Mouse (Mus musculus) embryonic facial prominence, embryonic 14.5 days (tissue): Measurements from ENCODE around the gene Dock4. TPM values are rescaled to one million over a fixed set of nuclear protein-coding genes. Genes with fewer than 3 reads are reported as not detected.

Experiments used
- ATAC-seq: fragments of 200-750 bp; cut with Nextera tagmentation; 2 replicates; pipeline ENCODE4 v1.8.0; 2017; ENCODE audit warnings: low read depth, moderate number of reproducible peaks, moderate TSS enrichment
- DNase-seq: peaks from one replicate; pipeline ENCODE4 v3.0.0-alpha.2; 2015; ENCODE audit warnings: low spot score
- H3K27ac ChIP-seq: fragments of 300-500 bp; sonication (generic); replicated peaks from 2 replicates; pipeline ENCODE4 v1.5.1; 2014; ENCODE audit warnings: low read depth, mild to moderate bottlenecking, low read length, moderate library complexity
- H3K27me3 ChIP-seq: fragments of 300-500 bp; sonication (generic); replicated peaks from 2 replicates; pipeline ENCODE4 v1.6.1; 2014; ENCODE audit warnings: low read length; ENCODE audit not compliant: control insufficient read depth, insufficient read depth
- H3K36me3 ChIP-seq: fragments of 300-500 bp; sonication (generic); 2 replicates; pipeline ENCODE4 v1.6.1; 2014; ENCODE audit warnings: low read length, mixed read lengths; ENCODE audit not compliant: control insufficient read depth, insufficient read depth
- H3K4me1 ChIP-seq: fragments of 300-500 bp; sonication (generic); 2 replicates; pipeline ENCODE4 v1.6.1; 2014; ENCODE audit warnings: antibody characterized with exemption, low read length; ENCODE audit not compliant: control insufficient read depth, insufficient read depth
- H3K4me2 ChIP-seq: fragments of 300-500 bp; sonication (generic); 2 replicates; pipeline ENCODE4 v1.6.1; 2014; ENCODE audit warnings: low read depth, mild to moderate bottlenecking, low read length, moderate library complexity, mixed read lengths
- H3K4me3 ChIP-seq: fragments of 300-500 bp; sonication (generic); 2 replicates; pipeline ENCODE4 v1.5.1; 2014; ENCODE audit warnings: low read depth, mild to moderate bottlenecking, low read length
- H3K9ac ChIP-seq: fragments of 300-500 bp; sonication (generic); 2 replicates; pipeline ENCODE4 v1.6.1; 2014; ENCODE audit warnings: low read depth, mild to moderate bottlenecking, low read length, moderate library complexity, mixed read lengths
- H3K9me3 ChIP-seq: fragments of 300-500 bp; sonication (generic); 2 replicates; pipeline ENCODE4 v1.6.1; 2016; ENCODE audit warnings: low read length; ENCODE audit not compliant: control insufficient read depth
- WGBS: fragments of 180-500 bp; shearing (Covaris S2); extraction: QIAGEN DNeasy Blood & Tissue Kit; methylation state at CpG from one replicate; pipeline ENCODE4 v1.1.7; 2014; 5-methylcytosine and 5-hydroxymethylcytosine counted together
- polyA plus RNA-seq: library from polyadenylated mRNA; unstranded; fragments of >200 nt; fragmentation: Nextera tagmentation; extraction: Ambion mirVana; gene quantifications from 2 replicates; pipeline ENCODE4 v1.2.1, GENCODE M21; 2014

Gene Dock4
- polyA plus RNA-seq, 1 experiment from 2014 or later, result 9.2 TPM

DNA sequence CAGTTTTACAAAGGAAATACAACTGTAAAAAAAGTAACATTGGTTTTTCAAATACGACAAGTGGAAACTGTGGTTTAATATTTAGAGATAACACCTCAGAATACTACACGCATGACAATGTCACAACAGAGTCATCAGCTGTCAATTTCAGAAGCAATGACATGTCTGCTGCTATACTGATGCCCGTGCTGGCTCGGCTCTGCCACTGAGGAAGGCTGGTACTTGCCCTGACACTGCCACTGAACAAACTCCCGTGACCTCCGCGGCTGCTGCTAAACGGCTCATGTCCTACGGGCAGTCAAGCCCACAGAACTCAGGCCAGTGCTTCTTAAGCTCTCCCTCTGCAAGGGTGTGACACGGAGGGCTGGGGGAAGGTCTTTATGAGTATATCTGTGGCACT is 18.1 kb upstream of the Dock4 start:
- WGBS, result 85% methylated on average over 10 of the region's 10 CpGs
- no peaks in the 10 kb centered on the region for H3K27me3 ChIP-seq
- H3K4me3 ChIP-seq, result no peak overlapping the region
- no peak overlapping the region for H3K27ac ChIP-seq
- H3K4me2 ChIP-seq, result no peak overlapping the region
- DNase-seq (no peak), ATAC-seq (no peak)
- H3K9me3 ChIP-seq, result no peaks in the 10 kb centered on the region
- H3K36me3 ChIP-seq, result no peaks in the 10 kb centered on the region
- H3K4me1 ChIP-seq, result peaks cover 14% of the 10 kb centered on the region
- H3K9ac ChIP-seq, result no peak overlapping the region

DNA sequence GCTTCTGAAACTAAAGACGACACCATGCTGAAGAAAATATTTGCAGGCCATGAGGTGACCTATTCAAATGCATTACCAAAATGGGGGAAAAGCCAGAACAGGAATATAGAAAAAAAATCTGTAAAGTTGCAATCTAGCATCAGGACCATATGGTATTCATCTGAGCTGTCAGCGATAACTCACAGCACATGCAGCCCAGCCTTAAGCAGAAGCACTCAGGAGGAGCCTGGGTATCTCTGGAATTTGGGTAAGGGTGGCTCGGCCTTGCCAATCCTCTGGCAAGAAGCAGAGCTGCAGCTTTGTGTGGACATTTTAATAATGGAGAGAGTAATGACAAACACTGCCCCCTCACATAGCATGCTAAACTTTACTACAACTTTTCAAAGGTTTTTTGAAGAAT is 15.8 kb upstream of the Dock4 start:
- no peak overlapping the region for H3K27ac ChIP-seq
- DNase-seq (peak; percentile 44), ATAC-seq (no peak)
- peak overlapping the region; percentile 8; the same call in 1 of the 2 replicates for H3K9ac ChIP-seq
- no peaks in the 10 kb centered on the region for H3K27me3 ChIP-seq
- no peak overlapping the region for H3K4me2 ChIP-seq
- H3K9me3 ChIP-seq, result no peaks in the 10 kb centered on the region
- peaks cover 11% of the 10 kb centered on the region for H3K4me1 ChIP-seq
- no peak overlapping the region for H3K4me3 ChIP-seq
- no peaks in the 10 kb centered on the region for H3K36me3 ChIP-seq
- 11% methylated on average over 3 of the region's 3 CpGs for WGBS

DNA sequence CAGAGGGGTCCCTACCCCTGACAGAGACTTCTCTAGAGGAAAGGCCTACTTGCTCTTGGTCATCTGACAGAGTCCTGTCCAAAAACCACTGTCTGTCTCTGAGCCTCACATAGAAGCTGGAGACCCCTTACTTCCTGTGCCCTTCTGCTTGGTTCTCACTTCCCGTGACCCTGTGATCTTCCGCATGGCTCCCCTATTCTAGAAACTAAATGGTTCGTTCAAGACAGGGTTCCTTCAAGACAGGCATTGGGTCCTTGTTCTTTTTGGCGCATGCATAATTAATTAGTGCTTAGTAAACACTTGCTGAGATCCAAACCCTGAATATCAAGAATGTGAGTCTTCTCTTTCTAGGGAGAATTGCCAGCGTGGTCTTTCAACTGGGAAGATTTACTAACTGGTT is 14.7 kb upstream of the Dock4 start:
- peaks cover 11% of the 10 kb centered on the region for H3K4me1 ChIP-seq
- no peaks in the 10 kb centered on the region for H3K36me3 ChIP-seq
- 71% methylated on average over 5 of the region's 5 CpGs for WGBS
- no peak overlapping the region for H3K4me3 ChIP-seq
- no peak for DNase-seq
- H3K27ac ChIP-seq, result no peak overlapping the region
- no peaks in the 10 kb centered on the region for H3K27me3 ChIP-seq
- no peak for ATAC-seq
- H3K4me2 ChIP-seq, result no peak overlapping the region
- no peaks in the 10 kb centered on the region for H3K9me3 ChIP-seq
- H3K9ac ChIP-seq, result no peak overlapping the region

DNA sequence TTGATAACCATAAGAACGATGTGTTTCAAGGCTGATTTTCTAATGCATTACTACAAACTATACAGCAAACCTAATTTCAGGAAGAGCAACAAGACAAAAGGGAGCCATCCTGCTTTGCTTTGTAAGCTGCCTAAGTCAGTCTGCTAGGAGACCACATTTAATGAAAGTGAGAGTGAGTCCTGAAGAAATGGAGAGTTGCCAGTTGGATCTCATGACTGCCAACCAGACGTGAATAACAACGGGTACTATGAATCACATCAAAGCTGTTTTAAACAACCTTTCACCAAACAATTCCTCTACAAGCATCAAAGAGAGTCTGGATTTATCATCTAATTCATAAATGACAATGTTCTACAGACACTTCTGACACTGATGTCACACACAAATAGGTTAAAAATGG is 11.7 kb upstream of the Dock4 start:
- DNase-seq (no peak), ATAC-seq (no peak)
- no peaks in the 10 kb centered on the region for H3K9me3 ChIP-seq
- 44% methylated on average over 3 of the region's 3 CpGs for WGBS
- peaks cover 11% of the 10 kb centered on the region for H3K4me1 ChIP-seq
- no peaks in the 10 kb centered on the region for H3K36me3 ChIP-seq
- no peak overlapping the region for H3K27ac ChIP-seq
- no peaks in the 10 kb centered on the region for H3K27me3 ChIP-seq
- H3K4me3 ChIP-seq, result no peak overlapping the region
- H3K4me2 ChIP-seq, result no peak overlapping the region
- H3K9ac ChIP-seq, result no peak overlapping the region

DNA sequence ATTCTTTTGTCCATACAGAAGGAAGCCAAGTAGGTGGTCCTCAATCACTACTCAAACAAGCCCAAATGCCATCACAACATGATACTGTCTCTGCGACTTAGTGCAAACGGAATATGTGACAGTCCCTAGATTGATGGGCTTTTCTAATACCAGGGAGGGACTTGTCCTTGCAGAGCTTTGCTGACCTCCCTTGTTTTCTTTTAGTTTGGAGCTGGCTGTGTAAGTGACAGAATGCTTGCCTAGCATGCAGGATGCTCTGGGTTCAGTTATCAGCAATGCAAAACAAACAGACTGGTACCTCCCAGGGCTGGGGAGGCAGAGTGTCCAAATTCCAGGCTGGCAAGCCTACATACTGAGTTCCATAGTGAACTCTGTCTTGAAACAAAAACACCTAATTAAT is 7.7 kb upstream of the Dock4 start:
- Histone ChIP-seq H3K4me2 (no peak overlapping the region), H3K36me3 (no peaks in the 10 kb centered on the region), H3K9ac (no peak overlapping the region), H3K27ac (no peak overlapping the region), H3K4me1 (no peaks in the 10 kb centered on the region), H3K27me3 (no peaks in the 10 kb centered on the region), H3K9me3 (no peaks in the 10 kb centered on the region), H3K4me3 (no peak overlapping the region)
- DNase-seq (no peak), ATAC-seq (no peak)
- WGBS, result 50% methylated on average over 2 of the region's 2 CpGs

DNA sequence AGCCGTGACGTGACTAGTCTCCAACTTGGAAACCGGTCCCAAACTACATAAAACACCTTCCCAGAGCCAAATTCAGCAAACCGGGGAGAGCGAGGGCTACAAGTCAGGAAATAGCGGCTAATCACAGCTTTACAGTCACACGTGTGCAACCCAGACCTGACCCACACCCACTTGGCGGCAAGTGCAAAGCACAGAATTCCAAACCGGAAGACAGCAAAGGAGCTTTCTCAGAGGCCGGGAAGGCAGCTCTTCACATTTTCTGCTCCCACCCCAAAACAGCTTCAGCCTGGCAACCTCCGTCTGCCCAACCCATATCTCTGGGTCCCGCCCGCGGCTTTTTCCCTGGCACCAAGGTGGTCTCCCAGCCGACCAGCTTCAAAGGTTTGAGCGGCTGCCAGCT is 546 bp upstream of the Dock4 start:
- peak overlapping the region; percentile 67 for H3K4me3 ChIP-seq
- no peaks in the 10 kb centered on the region for H3K27me3 ChIP-seq
- H3K9me3 ChIP-seq, result no peaks in the 10 kb centered on the region
- ATAC-seq (peak; percentile 7; the same call in 1 of the 2 replicates), DNase-seq (peak; percentile 70)
- H3K27ac ChIP-seq, result peak overlapping the region; percentile 29; the same call in 1 of the 2 replicates
- WGBS, result under 1% methylated on average over 16 of the region's 16 CpGs
- peak overlapping the region; percentile 89 for H3K4me2 ChIP-seq
- H3K4me1 ChIP-seq, result peaks cover 28% of the 10 kb centered on the region
- peak overlapping the region; percentile 72 for H3K9ac ChIP-seq
- H3K36me3 ChIP-seq, result no peaks in the 10 kb centered on the region

DNA sequence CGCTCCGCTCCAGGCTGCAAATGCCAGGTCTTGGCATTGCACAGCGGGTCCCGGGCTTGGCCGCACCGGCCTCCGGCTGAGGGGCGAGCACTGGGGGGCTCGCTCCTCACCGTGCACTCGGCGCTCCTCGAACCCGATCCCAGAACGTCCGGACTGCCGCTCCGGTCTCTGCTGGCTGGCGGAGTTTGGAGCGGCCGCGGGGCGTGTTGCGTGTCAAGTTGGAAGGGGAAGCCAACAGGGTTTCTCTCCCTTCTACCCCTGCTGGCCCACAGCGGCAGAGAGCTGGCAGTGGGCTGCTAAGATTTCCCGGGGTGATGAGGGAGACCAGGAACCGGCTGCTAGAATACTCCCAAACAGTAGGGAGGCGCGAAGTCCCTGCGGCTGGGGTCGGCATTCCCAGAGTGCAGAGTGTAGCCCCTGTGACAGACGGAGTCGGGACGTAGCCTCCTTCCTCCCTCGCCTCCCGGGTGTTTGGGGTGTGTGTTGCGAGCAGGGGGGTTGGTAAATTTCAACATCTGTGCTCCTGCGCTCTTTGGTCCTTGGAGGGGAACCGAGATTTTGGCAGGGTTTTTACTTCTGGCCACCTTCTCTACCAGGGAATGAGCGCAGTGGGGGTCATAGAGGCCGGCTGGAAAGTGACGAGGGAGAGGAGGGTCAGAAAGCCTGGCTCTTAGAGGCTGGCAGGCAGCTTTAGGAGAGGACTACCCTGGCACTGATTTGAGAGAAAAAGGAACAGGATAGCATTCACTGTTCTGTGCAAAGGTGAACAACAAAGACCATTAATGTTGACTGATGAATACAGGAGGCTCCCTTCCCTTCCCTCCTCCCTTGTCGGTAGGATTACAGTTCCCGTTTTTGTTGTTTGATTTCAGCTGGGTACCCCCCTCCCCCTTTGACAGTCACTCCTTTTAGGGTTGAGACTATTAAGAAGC is 964 bp downstream of the Dock4 start:
- ATAC-seq, result peak; percentile 13
- peak overlapping the region; percentile 88 for H3K27ac ChIP-seq
- under 1% methylated on average over 40 of the region's 44 CpGs for WGBS

DNA sequence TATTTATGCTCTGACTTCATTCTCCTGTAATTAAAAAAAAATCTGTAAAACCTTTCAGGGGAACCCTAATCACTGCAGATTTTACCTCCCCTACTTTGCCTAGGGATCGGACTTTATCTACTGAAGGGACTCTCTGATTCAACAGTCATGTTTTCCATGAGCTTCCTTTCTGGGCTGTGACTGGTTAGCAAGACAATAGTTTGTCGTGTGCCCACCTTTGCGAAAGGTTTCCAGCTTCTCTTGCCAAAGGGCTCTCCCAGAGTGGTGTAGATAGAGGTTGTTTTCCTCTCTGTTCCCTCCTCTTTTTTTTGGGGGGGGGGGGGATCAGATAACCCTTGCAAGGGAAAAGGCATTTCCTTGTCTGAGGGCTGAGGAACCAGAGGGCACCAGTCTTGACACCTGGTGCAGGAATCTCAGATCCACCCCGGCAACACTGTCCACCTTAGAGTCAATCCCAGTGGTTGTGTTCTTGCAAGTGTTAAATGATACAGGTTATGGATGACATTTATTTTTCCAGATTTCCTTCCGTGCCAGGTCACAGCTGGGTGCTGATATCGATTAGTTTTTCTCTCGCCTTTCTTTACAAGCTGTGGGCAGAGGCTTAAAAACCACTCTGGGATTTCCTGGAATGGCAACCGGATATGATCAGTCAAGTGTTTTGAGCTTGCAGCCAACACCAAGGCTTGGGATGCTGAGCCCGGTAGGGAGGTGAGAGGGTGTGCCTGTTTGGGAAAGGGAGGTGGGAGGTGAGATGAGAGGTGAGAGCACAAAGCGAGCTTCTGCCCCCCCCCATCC is 2.0 kb downstream of the Dock4 start:
- Histone ChIP-seq H3K9me3 (no peaks in the 10 kb centered on the region), H3K9ac (peak overlapping the region; percentile 68), H3K27me3 (no peaks in the 10 kb centered on the region), H3K27ac (no peak overlapping the region), H3K36me3 (no peaks in the 10 kb centered on the region), H3K4me1 (peaks cover 28% of the 10 kb centered on the region), H3K4me3 (peak overlapping the region; percentile 67), H3K4me2 (peak overlapping the region; percentile 73)
- peak; percentile 25 for DNase-seq
- ATAC-seq, result no peak
- WGBS, result 16% methylated on average over 10 of the region's 10 CpGs

More for the DNA sequence above, 964 bp downstream of the Dock4 start:
- H3K9ac ChIP-seq, result peak overlapping the region; percentile 68
- no peaks in the 10 kb centered on the region for H3K9me3 ChIP-seq
- H3K36me3 ChIP-seq, result no peaks in the 10 kb centered on the region
- peak; percentile 50 for DNase-seq
- peak overlapping the region; percentile 67 for H3K4me3 ChIP-seq
- H3K27me3 ChIP-seq, result no peaks in the 10 kb centered on the region
- H3K4me2 ChIP-seq, result peak overlapping the region; percentile 73
- peaks cover 28% of the 10 kb centered on the region for H3K4me1 ChIP-seq
